Mouse (Mus musculus): ENCODE results near the gene Dact3.

The Dact3 gene

GRCm38 (mm10) chr7:16875310-16875325 is at the start of gene Dact3:
Gene Dact3, plus strand, starts transcription at chr7:16875317.
- DNase-seq: no peak

GRCm38 (mm10) chr7:16825785-16826184 is 49.3 kb upstream of the Dact3 start:
- DNase-seq: no peak

- no peak for DNase-seq
Measured at GRCm38 (mm10) chr7:16826571-16826970, 48.5 kb upstream of the Dact3 start.

GRCm38 (mm10) chr7:16827274-16827673 is 47.8 kb upstream of the Dact3 start:
- no peak for DNase-seq

- DNase-seq: no peak
Measured at GRCm38 (mm10) chr7:16830449-16830848, 44.7 kb upstream of the Dact3 start.

GRCm38 (mm10) chr7:16837916-16838803 is 37.0 kb upstream of the Dact3 start:
- DNase-seq: no peak

- DNase-seq: no peak
Measured at GRCm38 (mm10) chr7:16838804-16839426, 36.2 kb upstream of the Dact3 start.

GRCm38 (mm10) chr7:16839427-16840108 is 35.5 kb upstream of the Dact3 start:
- no peak for DNase-seq

GRCm38 (mm10) chr7:16840109-16840491 is 35.0 kb upstream of the Dact3 start:
- no peak for DNase-seq

GRCm38 (mm10) chr7:16841078-16841477 is 34.0 kb upstream of the Dact3 start:
- DNase-seq: no peak

GRCm38 (mm10) chr7:16841561-16842560 is 33.3 kb upstream of the Dact3 start:
- DNase-seq: no peak

- peak; percentile 87 for DNase-seq
Measured at GRCm38 (mm10) chr7:16842645-16843063, 32.5 kb upstream of the Dact3 start, which contains the start of gene Prkd2. Gene Prkd2, plus strand, starts transcription at chr7:16842902.

- no peak for DNase-seq
Measured at GRCm38 (mm10) chr7:16843441-16844171, 31.5 kb upstream of the Dact3 start.

- no peak for DNase-seq
Measured at GRCm38 (mm10) chr7:16844696-16845071, 30.4 kb upstream of the Dact3 start.

GRCm38 (mm10) chr7:16845072-16845819 is 29.9 kb upstream of the Dact3 start:
- no peak for DNase-seq

- DNase-seq: no peak
Measured at GRCm38 (mm10) chr7:16845820-16846167, 29.3 kb upstream of the Dact3 start.

GRCm38 (mm10) chr7:16846775-16847174 is 28.3 kb upstream of the Dact3 start:
- DNase-seq: no peak

- DNase-seq: no peak
Measured at GRCm38 (mm10) chr7:16847507-16847906, 27.6 kb upstream of the Dact3 start.

- peak; percentile 83 to 85 for DNase-seq
Measured at GRCm38 (mm10) chr7:16848579-16848978, 26.5 kb upstream of the Dact3 start.

- DNase-seq: no peak
Measured at GRCm38 (mm10) chr7:16851636-16852035, 23.5 kb upstream of the Dact3 start.

GRCm38 (mm10) chr7:16853302-16853831 is 21.8 kb upstream of the Dact3 start:
- no peak for DNase-seq

All from cerebellum, postnatal 36 days (tissue).